Mouse (Mus musculus) bone marrow, adult 2 months (tissue): ENCODE measurements at regions not wholly inside any gene's neighbourhood (a gene's known extent, or its start where the extent isn't known, plus 50 kb on each side); places are given as distances from the start of the nearest gene placed in this dataset.

Experiments used
- CTCF ChIP-seq: fragments of 200-500 bp; IDR thresholded peaks from 2 replicates; pipeline ENCODE4 v1.5.1; 2011; ENCODE audit warnings: low read length, control low read depth; ENCODE audit not compliant: control insufficient read depth, insufficient read depth
- POLR2A ChIP-seq: fragments of 200-500 bp; IDR thresholded peaks from 2 replicates; pipeline ENCODE4 v1.6.1; 2011; ENCODE audit warnings: low read depth, mild to moderate bottlenecking, control low read depth, low read length, borderline replicate concordance; ENCODE audit not compliant: control insufficient read depth

GRCm38 (mm10) chr9:52330652-52331051 lies 162.3 kb upstream of the Zc3h12c start:
- no peak for TF ChIP-seq POLR2A
- TF ChIP-seq CTCF, result no peak
